Mouse (Mus musculus) left cerebral cortex, postnatal 36 days (tissue): ENCODE data around the gene Sf3a3. TPM values are rescaled to one million over a fixed set of nuclear protein-coding genes. Genes with fewer than 3 reads are reported as not detected.
"Not testable (repeated sequence)": the region's sequence is repeated elsewhere in the genome, so short reads cannot be mapped to it uniquely, and the experiment has no call there.

Experiments
- DNase-seq, 2 experiments: peaks; one replicate each; pipeline ENCODE4 v3.0.0; 2021 to 2022; ENCODE audit warnings: low spot score in 2 of 2, mixed read lengths in 1 of 2
- intact Hi-C: fragments of 180-260 bp; cut with DNase I; formaldehyde crosslinking; loops from one replicate; pipeline ENCODE4 v1.15.1; 2025
- total RNA-seq, 2 experiments: library from RNA; stranded (reverse); gene quantifications; 2 replicates each; pipeline ENCODE4 v1.2.3; 2021

Sf3a3 gene
- total RNA-seq, 2 experiments from 2014 or later: 31.8 to 37.3 TPM

- intact Hi-C loops: no loop called here
- no peak for DNase-seq
Measured at GRCm38 (mm10) chr4:124695786-124696516, 18.6 kb upstream of the Sf3a3 start.

GRCm38 (mm10) chr4:124699791-124700190, 14.8 kb upstream of the Sf3a3 start:
- intact Hi-C loops: no loop called here

GRCm38 (mm10) chr4:124700248-124700971, 14.2 kb upstream of the Sf3a3 start, which contains the start of gene Fhl3:
Gene Fhl3, plus strand, starts transcription at chr4:124700701.
- intact Hi-C loops: no loop called here
- DNase-seq: no peak

More at GRCm38 (mm10) chr4:124699791-124700190, 14.8 kb upstream of the Sf3a3 start:
- DNase-seq: no peak

- intact Hi-C loops: no loop called here
- no peak for DNase-seq
Measured at GRCm38 (mm10) chr4:124701052-124701845, 13.3 kb upstream of the Sf3a3 start.

- intact Hi-C loops: no loop called here
- DNase-seq: no peak
Measured at GRCm38 (mm10) chr4:124701916-124702315, 12.7 kb upstream of the Sf3a3 start.

- intact Hi-C loops: no loop called here
Measured at GRCm38 (mm10) chr4:124703406-124703805, 11.2 kb upstream of the Sf3a3 start.

GRCm38 (mm10) chr4:124703881-124704796, 10.4 kb upstream of the Sf3a3 start:
- DNase-seq: no peak
- intact Hi-C loops: no loop called here

More at GRCm38 (mm10) chr4:124703406-124703805, 11.2 kb upstream of the Sf3a3 start:
- no peak for DNase-seq

- intact Hi-C loops: no loop called here
- DNase-seq: no peak
Measured at GRCm38 (mm10) chr4:124704797-124705474, 9.6 kb upstream of the Sf3a3 start.

- intact Hi-C loops: no loop called here
- DNase-seq: no peak
Measured at GRCm38 (mm10) chr4:124705661-124706269, 8.8 kb upstream of the Sf3a3 start.

GRCm38 (mm10) chr4:124707381-124708199, 7.0 kb upstream of the Sf3a3 start:
- DNase-seq, intact Hi-C loops: not testable (repeated sequence)

- DNase-seq, intact Hi-C loops: not testable (repeated sequence)
Measured at GRCm38 (mm10) chr4:124708200-124708517, 6.4 kb upstream of the Sf3a3 start.

GRCm38 (mm10) chr4:124708518-124709477, 5.8 kb upstream of the Sf3a3 start:
- intact Hi-C loops: no loop called here

GRCm38 (mm10) chr4:124709961-124710446, 4.6 kb upstream of the Sf3a3 start:
- DNase-seq: no peak
- intact Hi-C loops: no loop called here

More at GRCm38 (mm10) chr4:124708518-124709477, 5.8 kb upstream of the Sf3a3 start:
- peak; percentile 58 to 73 for DNase-seq

GRCm38 (mm10) chr4:124710776-124711291, 3.7 kb upstream of the Sf3a3 start:
- DNase-seq: peak in 1 of 2 experiments; percentile 35
- intact Hi-C loops: no loop called here

GRCm38 (mm10) chr4:124712618-124713017, 2.0 kb upstream of the Sf3a3 start:
- intact Hi-C loops: no loop called here
- DNase-seq: no peak

- intact Hi-C loops, DNase-seq: not testable (repeated sequence)
Measured at GRCm38 (mm10) chr4:124713850-124714249, 726 bp upstream of the Sf3a3 start.
